Mouse (Mus musculus) heart, postnatal 0 days (tissue): ENCODE results near the gene Inpp4a.

ENCODE experiments used
- CTCF ChIP-seq: IDR thresholded peaks from 2 replicates; pipeline ENCODE4 v1.5.1; 2016; ENCODE audit warnings: antibody characterized with exemption, control low read depth, low read depth
- EP300 ChIP-seq: IDR thresholded peaks from 2 replicates; pipeline ENCODE4 v1.6.1; 2016; ENCODE audit warnings: antibody characterized with exemption, low read depth

DNA sequence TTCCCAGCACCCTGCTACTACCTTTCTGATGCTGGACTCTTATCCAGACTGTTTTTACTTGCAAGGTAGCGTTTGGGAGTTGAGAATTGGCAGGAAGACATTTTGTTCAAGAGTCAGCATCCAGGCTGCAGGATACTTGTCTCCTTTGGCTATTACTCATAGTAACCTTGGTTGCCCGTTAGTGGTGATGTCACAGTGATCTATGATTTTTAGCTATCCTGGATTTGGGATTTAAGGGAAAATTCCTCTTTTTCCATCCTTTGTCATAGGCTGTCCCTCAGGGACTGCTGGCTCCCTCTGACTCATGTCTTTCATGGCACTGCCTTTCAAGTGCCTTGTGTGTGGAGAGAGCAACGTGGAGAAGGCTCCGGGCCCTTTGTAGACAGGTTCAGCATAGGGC lies 53.8 kb downstream of the Inpp4a start:
- no peak for TF ChIP-seq CTCF
- no peak for TF ChIP-seq EP300
